ENCODE assay signal across 9 mouse cellular contexts in the genomic region with DNA sequence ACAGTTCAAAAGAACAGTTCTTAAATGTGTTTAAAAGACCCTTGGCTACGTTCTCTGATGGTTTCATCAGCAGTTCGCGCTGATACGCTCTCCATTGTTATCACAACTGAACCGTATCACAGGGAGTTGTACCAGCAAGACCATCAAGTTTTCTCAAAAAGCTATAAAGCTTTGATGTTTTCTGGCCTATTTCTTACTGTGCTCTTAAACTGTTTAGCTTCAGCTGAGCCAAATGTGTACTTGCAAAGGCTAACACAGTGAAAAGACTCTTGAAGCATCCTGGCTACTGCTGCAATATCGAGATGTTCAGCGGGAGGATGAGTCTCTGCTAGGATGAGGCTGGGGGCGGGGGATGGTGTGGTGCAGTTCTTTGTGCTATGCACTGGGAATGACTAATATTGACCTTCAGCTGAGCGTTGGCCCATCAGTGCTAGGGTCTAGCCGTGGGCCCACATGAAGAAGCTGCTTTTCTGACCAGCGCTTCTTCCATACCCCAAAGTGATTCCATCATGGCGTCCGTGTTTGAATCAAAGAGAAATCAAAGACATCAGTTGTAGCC. TPM values are rescaled to one million over a fixed set of nuclear protein-coding genes. Genes with fewer than 3 reads are reported as not detected.
DNase-seq lines count a peak whose midpoint lies in the region; ATAC-seq and TF ChIP-seq lines count a peak whose summit lies in the region.
"Had no signal": no experiment of that assay in that cellular context is flagged by ENCODE, and none has a peak within 500 bp of the region (broad histone marks: within the 10 kb centered on the region; RNA-seq: fewer than 3 reads in every experiment).

No protein-coding gene starts in this region.

- H3K36me3 ChIP-seq in lung, embryonic 14.5 days (ENCODE audit: insufficient read depth) = no peaks in the 10 kb centered on the region
- no peaks in the 10 kb centered on the region for H3K36me3 ChIP-seq in hindbrain, postnatal 0 days (ENCODE audit: insufficient read depth, low read length)

- no peaks in the 10 kb centered on the region for H3K4me1 ChIP-seq in lung, embryonic 14.5 days (ENCODE audit: insufficient read depth)
- H3K4me1 ChIP-seq in hindbrain, postnatal 0 days (ENCODE audit: insufficient read depth, low read length) = 0 out of 2 replicates have a peak, but pooled peaks cover 5% of the 10 kb centered on the region

- H3K27ac ChIP-seq in lung, embryonic 14.5 days (ENCODE audit: low read depth) = no peak overlapping the region
- peak overlapping the region; percentile 3; the same call in 1 of the 2 replicates for H3K27ac ChIP-seq in hindbrain, postnatal 0 days

- H3K4me3 ChIP-seq in lung, embryonic 14.5 days (ENCODE audit: low read depth, low read length) = no peak overlapping the region
- peak overlapping the region; percentile 24 for H3K4me3 ChIP-seq in hindbrain, postnatal 0 days (ENCODE audit: low read length)

- no peak overlapping the region for H3K9ac ChIP-seq in lung, embryonic 14.5 days
- peak overlapping the region; percentile 28; the same call in 1 of the 2 replicates for H3K9ac ChIP-seq in hindbrain, postnatal 0 days (replicated peaks; ENCODE audit: low read length)

- no peaks in the 10 kb centered on the region for H3K27me3 ChIP-seq in lung, embryonic 14.5 days (ENCODE audit: insufficient read depth, low read length)
- no peaks in the 10 kb centered on the region for H3K27me3 ChIP-seq in hindbrain, postnatal 0 days (ENCODE audit: insufficient read depth, low read length)

- DNase-seq in cerebellum, postnatal 10 days = peak; percentile 46 to 55
- no peak for DNase-seq in cerebellum, postnatal 4 days (ENCODE audit: low spot score in 2 of 2)
- peak; percentile 26 for DNase-seq in lung, embryonic 14.5 days
- DNase-seq in lung, postnatal 4 days = no peak
- peak; percentile 18 for DNase-seq in hindbrain, postnatal 0 days (ENCODE audit: low spot score)
- DNase-seq in retina, embryonic 14.5 days (ENCODE audit: low spot score) = peak; percentile 35
- DNase-seq in cerebellum, adult 18-20 months = no peak
- no peak for DNase-seq in ovary, postnatal 14 days (ENCODE audit: low spot score)

- 60% methylated on average over 13 of the region's 13 CpGs for WGBS in lung, embryonic 14.5 days
- 48% methylated on average over 13 of the region's 13 CpGs for WGBS in hindbrain, postnatal 0 days

- H3K9me3 ChIP-seq in lung, embryonic 14.5 days (ENCODE audit: low read depth, low read length) = no peaks in the 10 kb centered on the region
- H3K9me3 ChIP-seq in hindbrain, postnatal 0 days (ENCODE audit: low read length) = no peaks in the 10 kb centered on the region

- no peak for TF ChIP-seq CTCF in lung, embryonic 14.5 days (IDR thresholded peaks at IDR 0.05; ENCODE audit: low read depth)
- no peak for TF ChIP-seq CTCF in hindbrain, postnatal 0 days (IDR thresholded peaks at IDR 0.05; ENCODE audit: low read depth)

- no peak for ATAC-seq in lung, embryonic 14.5 days (ENCODE audit: insufficient read depth)
- peak; percentile 62; the same call in 1 of the 2 replicates for ATAC-seq in hindbrain, postnatal 0 days

- H3K4me2 ChIP-seq in lung, embryonic 14.5 days = peak overlapping the region; percentile 59
- peak overlapping the region; percentile 52 for H3K4me2 ChIP-seq in hindbrain, postnatal 0 days (ENCODE audit: low read depth, low read length)

RNA-seq across cellular contexts. Expression of gene Dctd, which starts 0.7 kb away (rescaled TPM):
- polyA plus RNA-seq in lung, embryonic 14.5 days (2014; fragmentation: Nextera tagmentation; extraction: Ambion mirVana) = 34.9 and 38.2 TPM in 2 replicates
- 18.4 and 20.1 TPM in 2 replicates for total RNA-seq in hindbrain, postnatal 0 days (2014; rRNA removed)
- 9.8 TPM in 2 replicates for polyA plus RNA-seq in hindbrain, postnatal 0 days (2015; fragmentation: Nextera tagmentation; extraction: Ambion mirVana)
- total RNA-seq: neutrophil, adult 5-6 weeks had no signal

Comparison
In these comparisons a context has a peak if more than half of its experiments do, and no peak if none do; other contexts are left out.
1. DNase-seq: peak in cerebellum, postnatal 10 days (2 of 2), lung, embryonic 14.5 days (single experiment), hindbrain, postnatal 0 days (single experiment) and retina, embryonic 14.5 days (single experiment); none in cerebellum, postnatal 4 days (0 of 2), lung, postnatal 4 days (0 of 2), cerebellum, adult 18-20 months (0 of 2) and ovary, postnatal 14 days (single experiment).